Mouse (Mus musculus) stomach, embryonic 16.5 days (tissue): Measurements from ENCODE around the gene Acyp1. TPM values are rescaled to one million over a fixed set of nuclear protein-coding genes. Genes with fewer than 3 reads are reported as not detected.
"Not testable (repeated sequence)": the region's sequence is repeated elsewhere in the genome, so short reads cannot be mapped to it uniquely, and the experiment has no call there.

ENCODE experiments used
- ATAC-seq: fragments of 200-750 bp; cut with Nextera tagmentation; 2 replicates; pipeline ENCODE4 v1.8.0; 2017; ENCODE audit warnings: moderate number of reproducible peaks, moderate TSS enrichment; ENCODE audit not compliant: insufficient read depth, low FRiP score
- H3K27ac ChIP-seq: fragments of 300-500 bp; sonication (generic); 2 replicates; pipeline ENCODE4 v1.5.1; 2014; ENCODE audit warnings: low read length
- H3K27me3 ChIP-seq: fragments of 300-500 bp; sonication (generic); 2 replicates; pipeline ENCODE4 v1.6.1; 2014; ENCODE audit warnings: low read length, control low read depth, mixed read lengths; ENCODE audit not compliant: control insufficient read depth, insufficient read depth
- H3K36me3 ChIP-seq: fragments of 300-500 bp; sonication (generic); 2 replicates; pipeline ENCODE4 v1.6.1; 2014; ENCODE audit warnings: low read length; ENCODE audit not compliant: control insufficient read depth, insufficient read depth
- H3K4me1 ChIP-seq: fragments of 300-500 bp; sonication (generic); 2 replicates; pipeline ENCODE4 v1.6.1; 2014; ENCODE audit warnings: low read length, control low read depth, mixed read lengths; ENCODE audit not compliant: control insufficient read depth, insufficient read depth
- H3K4me2 ChIP-seq: fragments of 300-500 bp; sonication (generic); 2 replicates; pipeline ENCODE4 v1.6.1; 2014; ENCODE audit warnings: low read depth, low read length, mixed read lengths
- H3K4me3 ChIP-seq: fragments of 300-500 bp; sonication (generic); replicated peaks from 2 replicates; pipeline ENCODE4 v1.5.1; 2014; ENCODE audit warnings: mild to moderate bottlenecking, low read length
- H3K9ac ChIP-seq: fragments of 300-500 bp; sonication (generic); 2 replicates; pipeline ENCODE4 v1.6.1; 2014; ENCODE audit warnings: low read length
- H3K9me3 ChIP-seq: fragments of 300-500 bp; sonication (generic); replicated peaks from 2 replicates; pipeline ENCODE4 v1.6.1; 2016; ENCODE audit warnings: low read length, control low read depth; ENCODE audit not compliant: control insufficient read depth
- WGBS: fragments of 180-500 bp; shearing (Covaris S2); extraction: QIAGEN DNeasy Blood & Tissue Kit; methylation state at CpG from one replicate; pipeline ENCODE4 v1.1.7; 2014; 5-methylcytosine and 5-hydroxymethylcytosine counted together
- polyA plus RNA-seq: library from polyadenylated mRNA; unstranded; fragments of >200 nt; fragmentation: Nextera tagmentation; extraction: Ambion mirVana; gene quantifications from 2 replicates; pipeline ENCODE4 v1.2.1, GENCODE M21; 2015

Gene Acyp1
- polyA plus RNA-seq, 1 experiment from 2014 or later: 50.6 TPM

DNA sequence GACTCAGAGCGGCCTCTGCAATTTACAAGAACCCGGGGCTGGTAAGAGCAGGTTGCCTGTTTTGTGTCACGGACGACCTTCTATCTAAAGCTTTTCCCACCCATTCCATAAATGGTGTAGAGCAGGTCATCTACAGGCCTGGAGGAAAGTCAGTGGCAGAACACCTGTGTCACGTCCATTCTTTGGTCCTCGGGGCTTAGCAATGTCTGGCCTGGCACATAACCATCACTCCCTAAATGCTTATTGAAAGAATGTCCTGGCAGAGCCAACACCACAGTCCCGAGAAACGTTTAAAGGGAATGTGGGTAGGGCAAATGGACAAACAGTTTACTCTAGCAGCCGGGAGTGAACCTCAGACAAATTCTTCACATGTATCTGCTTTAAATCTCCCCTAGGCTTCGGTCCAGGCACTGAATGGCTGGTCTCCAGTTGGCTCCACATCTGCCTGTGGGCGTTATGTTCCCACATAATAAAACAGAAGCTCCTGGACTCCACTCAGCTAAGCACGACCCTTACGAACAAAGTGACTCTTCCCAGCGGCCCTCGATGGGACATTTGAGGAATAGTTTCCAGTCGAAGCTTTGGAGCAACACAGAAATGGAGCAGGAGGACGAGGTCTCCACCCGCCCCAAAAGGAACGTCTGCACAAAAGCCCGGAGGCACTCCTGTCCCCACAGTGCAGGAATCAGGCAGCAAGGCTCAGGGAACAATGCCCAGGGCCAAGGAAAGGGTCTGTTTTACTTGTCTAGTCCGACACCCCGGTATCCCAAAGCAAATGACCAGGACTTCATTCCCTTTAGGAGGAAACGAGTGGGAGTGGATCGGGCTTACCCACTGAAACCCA is 1.1 kb upstream of the Acyp1 start:
- peak; percentile 65 for ATAC-seq
- peaks cover 6% of the 10 kb centered on the region; the same call in 1 of the 2 replicates for H3K9me3 ChIP-seq
- H3K27me3 ChIP-seq: no peaks in the 10 kb centered on the region
- no peaks in the 10 kb centered on the region for H3K36me3 ChIP-seq
- peak overlapping the region; percentile 72 for H3K4me2 ChIP-seq
- H3K4me3 ChIP-seq: peak overlapping the region; percentile 55
- peaks cover 11% of the 10 kb centered on the region; the same call in 1 of the 2 replicates for H3K4me1 ChIP-seq
- H3K27ac ChIP-seq: peak overlapping the region; percentile 83
- WGBS: 34% methylated on average over 24 of the region's 24 CpGs
- H3K9ac ChIP-seq: peak overlapping the region; percentile 74

GRCm38 (mm10) chr12:85288486-85289156 is 383 bp upstream of the Acyp1 start, which contains the start of gene Zc2hc1c:
Gene Zc2hc1c (plus strand): TSS chr12:85288591.
- peak within 1 kb of the TSS; percentile 55 for H3K4me3 ChIP-seq
- H3K4me1 ChIP-seq: peaks cover 11% of the 10 kb centered on the region; the same call in 1 of the 2 replicates
- H3K36me3 ChIP-seq: no peaks in the 10 kb centered on the region
- H3K4me2 ChIP-seq: peak within 1 kb of the TSS; percentile 72
- peak; percentile 88 for ATAC-seq
- H3K9ac ChIP-seq: peak within 1 kb of the TSS; percentile 74
- no peaks in the 10 kb centered on the region for H3K9me3 ChIP-seq
- no peaks in the 10 kb centered on the region for H3K27me3 ChIP-seq
- 3% methylated on average over 31 of the region's 31 CpGs for WGBS
- H3K27ac ChIP-seq: peak within 1 kb of the TSS; percentile 83

DNA sequence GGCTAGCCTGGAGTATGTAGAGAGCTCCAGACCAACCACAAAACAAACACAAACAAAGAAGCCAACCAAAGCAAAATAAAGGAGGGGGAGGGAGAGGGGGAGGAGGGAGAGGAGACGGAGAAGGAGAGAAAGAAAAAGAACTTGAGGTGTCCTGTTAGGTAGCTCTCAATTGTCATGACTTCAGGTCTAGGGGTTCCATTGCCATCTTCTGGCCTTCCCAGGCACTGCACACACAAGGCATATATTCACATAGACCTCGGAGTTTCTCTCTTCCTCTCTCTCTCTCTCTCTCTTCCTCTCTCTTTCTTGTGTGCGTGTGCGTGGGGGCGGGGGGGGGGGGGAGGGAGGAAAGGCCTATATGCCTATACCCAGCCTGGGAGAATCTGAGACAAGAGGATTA is 1.3 kb downstream of the Acyp1 start:
- no peak for ATAC-seq
- 0 out of 2 replicates have a peak overlapping the region, but pooled peaks have one; percentile 72 for H3K4me2 ChIP-seq
- no peaks in the 10 kb centered on the region for H3K27me3 ChIP-seq
- 37% methylated on average over 4 of the region's 5 CpGs for WGBS
- no peak overlapping the region for H3K4me3 ChIP-seq
- no peak overlapping the region for H3K9ac ChIP-seq
- no peaks in the 10 kb centered on the region for H3K9me3 ChIP-seq
- H3K27ac ChIP-seq: no peak overlapping the region
- no peaks in the 10 kb centered on the region for H3K36me3 ChIP-seq
- peaks cover 11% of the 10 kb centered on the region; the same call in 1 of the 2 replicates for H3K4me1 ChIP-seq

DNA sequence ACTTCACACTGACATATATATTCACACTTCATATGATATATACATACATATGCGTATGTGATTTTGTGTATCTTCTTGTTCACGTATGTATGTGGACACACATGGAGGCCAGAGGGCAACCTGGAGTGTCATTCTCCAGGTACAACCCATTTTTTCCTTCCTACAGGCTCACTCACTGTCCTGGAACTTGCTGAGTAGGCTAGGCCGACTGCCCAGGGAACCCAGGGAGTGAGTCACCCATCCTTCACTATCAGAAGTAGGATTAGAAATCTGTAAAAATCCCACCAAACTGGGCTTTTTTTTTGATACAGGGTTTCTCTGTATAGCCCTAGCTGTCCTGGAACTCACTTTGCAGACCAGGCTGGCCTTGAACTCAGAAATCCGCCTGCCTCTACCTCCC is 3.2 kb downstream of the Acyp1 start:
- Histone ChIP-seq H3K27ac (no peak overlapping the region), H3K4me2 (no peak overlapping the region), H3K9ac (no peak overlapping the region), H3K27me3 (no peaks in the 10 kb centered on the region), H3K4me3 (no peak overlapping the region), H3K9me3 (no peaks in the 10 kb centered on the region), H3K36me3 (no peaks in the 10 kb centered on the region), H3K4me1 (peaks cover 11% of the 10 kb centered on the region; the same call in 1 of the 2 replicates)
- ATAC-seq: no peak
- WGBS: 85% methylated on average over 4 of the region's 4 CpGs

- Histone ChIP-seq H3K36me3 (no peaks in the 10 kb centered on the region), H3K27ac (no peak overlapping the region), H3K9me3 (no peaks in the 10 kb centered on the region), H3K4me1 (peaks cover 11% of the 10 kb centered on the region), H3K9ac (no peak overlapping the region), H3K27me3 (no peaks in the 10 kb centered on the region), H3K4me3 (no peak overlapping the region), H3K4me2 (no peak overlapping the region)
- ATAC-seq: no peak
- WGBS: 73% methylated on average over 8 of the region's 8 CpGs
Measured at GRCm38 (mm10) chr12:85284331-85284730, 3.9 kb downstream of the Acyp1 start.

- H3K9me3 ChIP-seq, H3K27me3 ChIP-seq, H3K4me3 ChIP-seq, H3K4me1 ChIP-seq, H3K36me3 ChIP-seq, H3K27ac ChIP-seq, H3K9ac ChIP-seq, ATAC-seq, H3K4me2 ChIP-seq: not testable (repeated sequence)
- 74% methylated on average over 1 of the region's 4 CpGs for WGBS
Measured at GRCm38 (mm10) chr12:85281756-85282155, 6.5 kb downstream of the Acyp1 start.

DNA sequence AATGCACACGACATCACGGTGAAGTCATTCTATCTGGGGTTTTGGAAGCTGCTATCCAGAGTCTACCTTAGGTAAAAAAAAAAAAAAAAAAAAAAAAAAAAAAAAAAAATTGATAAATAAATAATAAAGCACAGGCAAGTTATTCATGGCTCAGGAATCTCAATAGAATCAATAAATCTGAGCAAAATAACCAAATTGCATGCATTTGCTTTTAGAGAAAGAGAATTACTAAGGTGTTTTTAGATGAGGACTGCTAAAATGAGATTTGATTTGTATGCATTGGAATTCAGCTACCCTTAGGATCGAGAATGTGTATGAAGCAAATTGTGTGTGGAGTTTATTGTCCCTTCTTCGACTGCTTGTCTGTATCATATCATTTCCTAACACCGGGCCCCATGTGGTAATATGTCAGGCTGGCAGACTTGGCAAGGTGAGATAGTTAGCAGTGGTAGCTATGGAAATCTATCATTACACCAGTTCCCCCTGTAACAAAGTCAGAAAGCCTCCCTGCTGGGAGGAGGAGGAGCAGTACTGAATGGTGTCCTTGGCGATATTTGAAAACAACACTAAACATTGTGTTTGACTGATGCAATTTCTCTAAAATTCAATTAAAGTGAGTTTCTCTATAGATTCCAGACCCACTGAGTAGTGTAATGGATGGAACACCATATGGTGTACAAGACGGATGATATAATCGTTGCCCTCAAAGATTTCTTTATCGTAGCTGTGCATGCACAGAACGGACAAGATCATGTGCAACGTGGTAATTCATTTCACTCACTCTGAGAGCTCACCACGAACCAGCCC is 7.2 kb downstream of the Acyp1 start:
- Histone ChIP-seq H3K27ac (no peak overlapping the region), H3K36me3 (0 out of 2 replicates have a peak, but pooled peaks cover 2% of the 10 kb centered on the region), H3K4me2 (peak overlapping the region; percentile 77), H3K27me3 (no peaks in the 10 kb centered on the region), H3K4me1 (peaks cover 4% of the 10 kb centered on the region), H3K9me3 (no peaks in the 10 kb centered on the region), H3K9ac (no peak overlapping the region), H3K4me3 (no peak overlapping the region)
- WGBS: 51% methylated on average over 12 of the region's 12 CpGs
- peak; percentile 19; the same call in 1 of the 2 replicates for ATAC-seq

GRCm38 (mm10) chr12:85280105-85280844 is 8.0 kb downstream of the Acyp1 start:
- 0% methylated on average over 31 of the region's 31 CpGs for WGBS

More at GRCm38 (mm10) chr12:85280105-85280844, 8.0 kb downstream of the Acyp1 start:
- Histone ChIP-seq H3K4me3 (peak overlapping the region; percentile 89), H3K9me3 (no peaks in the 10 kb centered on the region), H3K4me1 (peaks cover 4% of the 10 kb centered on the region), H3K9ac (peak overlapping the region; percentile 95), H3K27ac (peak overlapping the region; percentile 88), H3K27me3 (no peaks in the 10 kb centered on the region), H3K4me2 (peak overlapping the region; percentile 77), H3K36me3 (0 out of 2 replicates have a peak, but pooled peaks cover 2% of the 10 kb centered on the region)
- peak; percentile 97 for ATAC-seq
